Mouse (Mus musculus) megakaryocyte, embryonic 14.5 days (primary cell): ENCODE measurements around the gene Tnni2.

Experiments used
- FLI1 ChIP-seq: IDR thresholded peaks from 2 replicates; pipeline ENCODE4 v1.6.1; 2012; ENCODE audit warnings: low read length, inconsistent platforms, mixed read lengths
- GATA1 ChIP-seq: IDR thresholded peaks from 3 replicates; pipeline ENCODE4 v1.6.1; 2012; ENCODE audit warnings: mixed read lengths, low read length, inconsistent platforms, borderline replicate concordance

- TF ChIP-seq GATA1 (no peak), FLI1 (no peak)
Observed at GRCm38 (mm10) chr7:142471884-142472570, 30.4 kb downstream of the Tnni2 start.
